8 mouse cellular contexts compared by ENCODE assay signal in genomic region chr6:120898188-120898833, GRCm38 (mm10). TPM values are rescaled to one million over a fixed set of nuclear protein-coding genes. Genes with fewer than 3 reads are reported as not detected.
DNase-seq lines count a peak whose midpoint lies in the region; ATAC-seq and TF ChIP-seq lines count a peak whose summit lies in the region.

No protein-coding gene starts in this region.

- intact Hi-C loops in heart, adult 2 months (cut with DNase I) = loop anchor here (2.0 to 10.0 kb wide), 3 partner anchors 226 to 361 kb away; no protein-coding TSS in a partner anchor

- DNase-seq in forebrain, embryonic 10.5 days (ENCODE audit: extremely low spot score, low spot score) = peak; percentile 43
- peak; percentile 55 for DNase-seq in ES-E14 (ENCODE audit: low read depth, low spot score)
- DNase-seq in cerebellum, adult 9-10 months = peak; percentile 45
- DNase-seq in heart, adult 2 months = peak in 1 of 2 experiments; percentile 23
- DNase-seq in kidney, adult 2 months = peak; percentile 49
- peak; percentile 76 for DNase-seq in lung, postnatal 0 days (ENCODE audit: low spot score)
- peak; percentile 29 to 58 for DNase-seq in spleen, postnatal 10 days (ENCODE audit: low spot score in 2 of 2)

- H3K4me1 ChIP-seq in forebrain, embryonic 10.5 days = no peaks in the 10 kb centered on the region
- H3K4me1 ChIP-seq in forebrain, embryonic 16.5 days (replicated peaks; ENCODE audit: control insufficient read depth, insufficient read depth, low read length) = no peaks in the 10 kb centered on the region
- no peaks in the 10 kb centered on the region; a peak in 1 of 4 replicates for H3K4me1 ChIP-seq in ES-E14 (ENCODE audit: control insufficient read depth in 2 of 2, insufficient read depth in 2 of 2, low read length in 2 of 2, poor library complexity in 1 of 2)
- no peaks in the 10 kb centered on the region for H3K4me1 ChIP-seq in heart, adult 2 months (ENCODE audit: control insufficient read depth, insufficient read depth, low read length)
- H3K4me1 ChIP-seq in kidney, adult 2 months (ENCODE audit: control insufficient read depth, insufficient read depth, low read length) = peaks cover 10% of the 10 kb centered on the region; the same call in 1 of the 2 replicates
- no peaks in the 10 kb centered on the region for H3K4me1 ChIP-seq in lung, postnatal 0 days (ENCODE audit: insufficient read depth, low read depth, low read length)

- peak; percentile 92 for TF ChIP-seq CTCF in heart, adult 2 months (IDR thresholded peaks at IDR 0.05)
- TF ChIP-seq CTCF in kidney, adult 2 months (conservative IDR thresholded peaks at IDR 0.05; ENCODE audit: insufficient read depth, insufficient read length, low read depth, low read length) = peak; percentile 93
- TF ChIP-seq CTCF in lung, postnatal 0 days (IDR thresholded peaks at IDR 0.05) = peak; percentile 94

- H3K27ac ChIP-seq in forebrain, embryonic 10.5 days = no peak overlapping the region
- H3K27ac ChIP-seq in forebrain, embryonic 16.5 days (ENCODE audit: low read length) = no peak overlapping the region
- no peak overlapping the region for H3K27ac ChIP-seq in ES-E14 (ENCODE audit: insufficient read depth, low read depth, low read length, poor library complexity, severe bottlenecking)
- H3K27ac ChIP-seq in heart, adult 2 months = no peak overlapping the region
- no peak overlapping the region for H3K27ac ChIP-seq in kidney, adult 2 months (ENCODE audit: insufficient read depth, low read depth, low read length)
- no peak overlapping the region for H3K27ac ChIP-seq in lung, postnatal 0 days (ENCODE audit: low read length)

- TF ChIP-seq EP300 in heart, adult 2 months (IDR thresholded peaks at IDR 0.05; ENCODE audit: insufficient read depth, low read depth, low read length) = 0 out of 2 replicates have a peak, but pooled peaks have one; percentile 30
- TF ChIP-seq EP300 in lung, postnatal 0 days (IDR thresholded peaks at IDR 0.05) = no peak

- WGBS in forebrain, embryonic 10.5 days = 75% methylated on average over 6 of the region's 6 CpGs
- WGBS in forebrain, embryonic 16.5 days = 69% methylated on average over 6 of the region's 6 CpGs
- WGBS in heart, adult 2 months = 70% methylated on average over 6 of the region's 6 CpGs
- WGBS in kidney, adult 2 months = 71% methylated on average over 6 of the region's 6 CpGs
- 65% methylated on average over 6 of the region's 6 CpGs for WGBS in lung, postnatal 0 days

- no peak overlapping the region for H3K4me2 ChIP-seq in forebrain, embryonic 16.5 days (ENCODE audit: low read length)
- H3K4me2 ChIP-seq in lung, postnatal 0 days (replicated peaks; ENCODE audit: low read depth, low read length) = no peak overlapping the region

- ATAC-seq in forebrain, embryonic 16.5 days = no peak; the same call in 1 of the 2 replicates
- peak; percentile 67 for ATAC-seq in lung, postnatal 0 days

- no peak overlapping the region for H3K9ac ChIP-seq in forebrain, embryonic 16.5 days (replicated peaks; ENCODE audit: low read depth, low read length)
- H3K9ac ChIP-seq in ES-E14 (ENCODE audit: insufficient read depth, low read depth, low read length, poor library complexity, severe bottlenecking) = no peak overlapping the region
- H3K9ac ChIP-seq in heart, adult 2 months (ENCODE audit: low read depth, low read length) = no peak overlapping the region
- H3K9ac ChIP-seq in lung, postnatal 0 days (replicated peaks; ENCODE audit: low read depth) = no peak overlapping the region

- no peak overlapping the region for H3K4me3 ChIP-seq in forebrain, embryonic 10.5 days
- no peak overlapping the region for H3K4me3 ChIP-seq in forebrain, embryonic 16.5 days (replicated peaks; ENCODE audit: low read length)
- H3K4me3 ChIP-seq in ES-E14 (ENCODE audit: insufficient read depth in 1 of 2, low read depth in 1 of 2, low read length in 2 of 2, poor library complexity in 1 of 2, severe bottlenecking in 1 of 2) = no peak overlapping the region
- no peak overlapping the region for H3K4me3 ChIP-seq in heart, adult 2 months
- no peak overlapping the region for H3K4me3 ChIP-seq in kidney, adult 2 months (ENCODE audit: insufficient read depth, low read depth, low read length)
- H3K4me3 ChIP-seq in lung, postnatal 0 days (ENCODE audit: low read depth, low read length) = no peak overlapping the region

- in situ Hi-C loops in ES-E14 (cut with MboI; ENCODE audit: low sequenced_read_pairs in 2 of 2, unreplicated experiment in 2 of 2) = no loop called here

- no peak for TF ChIP-seq POLR2A in heart, adult 2 months (IDR thresholded peaks at IDR 0.05; ENCODE audit: insufficient read depth, low read depth, low read length)
- TF ChIP-seq POLR2A in kidney, adult 2 months (IDR thresholded peaks at IDR 0.05; ENCODE audit: low read depth, low read length) = no peak

- H3K9me3 ChIP-seq in forebrain, embryonic 10.5 days = no peaks in the 10 kb centered on the region
- H3K9me3 ChIP-seq in forebrain, embryonic 16.5 days (ENCODE audit: control insufficient read depth, low read length) = no peaks in the 10 kb centered on the region
- H3K9me3 ChIP-seq in ES-E14 (ENCODE audit: control insufficient read depth, insufficient read depth, low read depth, low read length) = no peaks in the 10 kb centered on the region
- H3K9me3 ChIP-seq in lung, postnatal 0 days (ENCODE audit: low read length) = no peaks in the 10 kb centered on the region

- no peaks in the 10 kb centered on the region for H3K79me2 ChIP-seq in heart, adult 2 months (replicated peaks; ENCODE audit: control insufficient read depth, insufficient read depth, low read length)

- no peaks in the 10 kb centered on the region for H3K27me3 ChIP-seq in forebrain, embryonic 10.5 days (ENCODE audit: poor library complexity, severe bottlenecking)
- H3K27me3 ChIP-seq in forebrain, embryonic 16.5 days (replicated peaks; ENCODE audit: control insufficient read depth, insufficient read depth, low read length) = no peaks in the 10 kb centered on the region
- H3K27me3 ChIP-seq in heart, adult 2 months (ENCODE audit: control insufficient read depth, insufficient read depth, low read length) = no peaks in the 10 kb centered on the region
- no peaks in the 10 kb centered on the region for H3K27me3 ChIP-seq in kidney, adult 2 months (replicated peaks; ENCODE audit: control insufficient read depth, insufficient read depth, low read length)
- no peaks in the 10 kb centered on the region for H3K27me3 ChIP-seq in lung, postnatal 0 days (replicated peaks; ENCODE audit: insufficient read depth, low read length)

- H3K36me3 ChIP-seq in forebrain, embryonic 10.5 days (replicated peaks) = peaks cover 23% of the 10 kb centered on the region
- H3K36me3 ChIP-seq in forebrain, embryonic 16.5 days (ENCODE audit: control insufficient read depth, insufficient read depth) = no peaks in the 10 kb centered on the region; the same call in 1 of the 2 replicates
- H3K36me3 ChIP-seq in ES-E14 (ENCODE audit: control insufficient read depth, insufficient read depth, low read length, poor library complexity, severe bottlenecking) = peaks cover 60% of the 10 kb centered on the region
- H3K36me3 ChIP-seq in heart, adult 2 months (ENCODE audit: control insufficient read depth, insufficient read depth, low read length) = no peaks in the 10 kb centered on the region
- no peaks in the 10 kb centered on the region; the same call in 1 of the 2 replicates for H3K36me3 ChIP-seq in kidney, adult 2 months (ENCODE audit: control insufficient read depth, insufficient read depth, low read length)
- H3K36me3 ChIP-seq in lung, postnatal 0 days (ENCODE audit: insufficient read depth, low read length) = no peaks in the 10 kb centered on the region

TF ChIP-seq in ES-E14, 5 proteins besides CTCF, POLR2A, EP300 and RAD21:
- TF ChIP-seq HCFC1 (IDR thresholded peaks at IDR 0.05; ENCODE audit: borderline replicate concordance, insufficient read depth, low read length) (no peak), ZC3H11A (IDR thresholded peaks at IDR 0.05; ENCODE audit: borderline replicate concordance, low read depth, low read length) (peak; percentile 30; the same call in 1 of the 2 replicates), ZNF384 (IDR thresholded peaks at IDR 0.05; ENCODE audit: low read depth, low read length) (no peak)

RNA-seq across cellular contexts. Expression of gene Bid, which starts 18.3 kb away (rescaled TPM):
- 17.3 and 19.3 TPM in 2 replicates for polyA plus RNA-seq in forebrain, embryonic 10.5 days (2016; fragmentation: Nextera tagmentation; extraction: Ambion mirVana)
- polyA plus RNA-seq in forebrain, embryonic 16.5 days (2015; fragmentation: Nextera tagmentation; extraction: Ambion mirVana) = 26.8 and 29.6 TPM in 2 replicates
- 20.0 and 27.0 TPM in 2 replicates for total RNA-seq in ES-E14 (2012; rRNA removed)
- total RNA-seq in heart, adult 2 months (2021) = 1 to 10 TPM in 1 of 2 experiments, under 1 TPM in 1; 0.65 to 1.1 TPM
- polyA plus RNA-seq in heart, adult 2 months (2012; rRNA removed) = 1.3 and 1.5 TPM in 2 replicates
- 59.8 and 60.6 TPM in 2 replicates for polyA plus RNA-seq in kidney, adult 2 months (2012; rRNA removed)
- polyA plus RNA-seq in lung, postnatal 0 days (2015; fragmentation: Nextera tagmentation; extraction: Ambion mirVana) = 8.4 and 8.7 TPM in 2 replicates
